Mouse (Mus musculus) lung, postnatal 0 days (tissue): ENCODE data around the gene Polr3h. TPM values are rescaled to one million over a fixed set of nuclear protein-coding genes. Genes with fewer than 3 reads are reported as not detected.

Experiments used
- ATAC-seq: fragments of 200-750 bp; cut with Nextera tagmentation; 2 replicates; pipeline ENCODE4 v1.8.0; 2017; ENCODE audit warnings: moderate library complexity
- DNase-seq: peaks from one replicate; pipeline ENCODE4 v3.0.0-alpha.2; 2016; ENCODE audit warnings: low spot score
- H3K27ac ChIP-seq: fragments of 300-500 bp; sonication (generic); 2 replicates; pipeline ENCODE4 v1.5.1; 2014; ENCODE audit warnings: antibody characterized with exemption, mild to moderate bottlenecking, low read length, mixed read lengths
- H3K27me3 ChIP-seq: fragments of 300-500 bp; sonication (generic); replicated peaks from 2 replicates; pipeline ENCODE4 v1.6.1; 2014; ENCODE audit warnings: low read length, mixed read lengths; ENCODE audit not compliant: insufficient read depth
- H3K36me3 ChIP-seq: fragments of 300-500 bp; sonication (generic); 2 replicates; pipeline ENCODE4 v1.6.1; 2014; ENCODE audit warnings: low read length, mixed read lengths; ENCODE audit not compliant: insufficient read depth
- H3K4me1 ChIP-seq: fragments of 300-500 bp; sonication (generic); 2 replicates; pipeline ENCODE4 v1.6.1; 2014; ENCODE audit warnings: antibody characterized with exemption, low read depth, low read length, mixed read lengths; ENCODE audit not compliant: insufficient read depth
- H3K4me2 ChIP-seq: fragments of 300-500 bp; sonication (generic); replicated peaks from 2 replicates; pipeline ENCODE4 v1.6.1; 2014; ENCODE audit warnings: low read depth, mild to moderate bottlenecking, low read length, moderate library complexity, mixed read lengths
- H3K4me3 ChIP-seq: fragments of 300-500 bp; sonication (generic); 2 replicates; pipeline ENCODE4 v1.5.1; 2014; ENCODE audit warnings: low read depth, low read length
- H3K9ac ChIP-seq: fragments of 300-500 bp; sonication (generic); replicated peaks from 2 replicates; pipeline ENCODE4 v1.6.1; 2014; ENCODE audit warnings: low read depth, mild to moderate bottlenecking
- H3K9me3 ChIP-seq: fragments of 300-500 bp; sonication (generic); 2 replicates; pipeline ENCODE4 v1.6.1; 2016; ENCODE audit warnings: low read length, mixed read lengths
- CTCF ChIP-seq: IDR thresholded peaks from 2 replicates; pipeline ENCODE4 v1.5.1; 2016; ENCODE audit warnings: antibody characterized with exemption, mild to moderate bottlenecking
- EP300 ChIP-seq: IDR thresholded peaks from 2 replicates; pipeline ENCODE4 v1.6.1; 2016; ENCODE audit warnings: antibody characterized with exemption, mild to moderate bottlenecking, control low read depth
- WGBS: fragments of 180-500 bp; shearing (Covaris S2); extraction: QIAGEN DNeasy Blood & Tissue Kit; methylation state at CpG from one replicate; pipeline ENCODE4 v1.1.7; 2014; 5-methylcytosine and 5-hydroxymethylcytosine counted together
- polyA plus RNA-seq: library from polyadenylated mRNA; unstranded; fragments of >200 nt; fragmentation: Nextera tagmentation; extraction: Ambion mirVana; gene quantifications from 2 replicates; pipeline ENCODE4 v1.2.1, GENCODE M21; 2015

The Polr3h gene
- polyA plus RNA-seq, 1 experiment from 2014 or later, result 43.1 TPM

DNA sequence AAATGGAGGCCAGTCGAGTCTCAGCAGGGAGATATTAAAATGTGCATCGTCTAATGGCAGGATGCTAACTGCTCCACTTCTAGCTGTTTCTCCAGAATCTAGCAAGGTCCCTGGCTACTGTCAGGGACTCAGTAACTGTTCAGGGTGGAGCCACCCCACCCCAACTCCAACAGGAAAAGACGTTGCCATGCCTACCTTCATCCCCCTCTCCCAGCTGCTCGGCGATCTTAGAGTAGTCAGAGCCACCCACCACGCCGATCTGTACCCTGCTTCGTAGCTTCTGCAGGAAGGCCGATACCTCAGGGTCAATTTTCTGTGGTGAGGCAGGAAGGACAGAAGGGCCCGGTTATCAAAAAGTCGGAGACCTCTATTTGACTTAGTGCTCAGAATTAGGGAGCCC lies 31.6 kb upstream of the Polr3h start:
- WGBS, result 78% methylated on average over 11 of the region's 11 CpGs
- H3K27me3 ChIP-seq, result no peaks in the 10 kb centered on the region
- no peaks in the 10 kb centered on the region for H3K36me3 ChIP-seq
- H3K4me3 ChIP-seq, result no peak overlapping the region
- H3K4me1 ChIP-seq, result no peaks in the 10 kb centered on the region
- DNase-seq (no peak), ATAC-seq (no peak)
- no peak for TF ChIP-seq CTCF
- no peak for TF ChIP-seq EP300
- no peaks in the 10 kb centered on the region for H3K9me3 ChIP-seq
- H3K27ac ChIP-seq, result no peak overlapping the region
- no peak overlapping the region for H3K9ac ChIP-seq
- H3K4me2 ChIP-seq, result no peak overlapping the region

DNA sequence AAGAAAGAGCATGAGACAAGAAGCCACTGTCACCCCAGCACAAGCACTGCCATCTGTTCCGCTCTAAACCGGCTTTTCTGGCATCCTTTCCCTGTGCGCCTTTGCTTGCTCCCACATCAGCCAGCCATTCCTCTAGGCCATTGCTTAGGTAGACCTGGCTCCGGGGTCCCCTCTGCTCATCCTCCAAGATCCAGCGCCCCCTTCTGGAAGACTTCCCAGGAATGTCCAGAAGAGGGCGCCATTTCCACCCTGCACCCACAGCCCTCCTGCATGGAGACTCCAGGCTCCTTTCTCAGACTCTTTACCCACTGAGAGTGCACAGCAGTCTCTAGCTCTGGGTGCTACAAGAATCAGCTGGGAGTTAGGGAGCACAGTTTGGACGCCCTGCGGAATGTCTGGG lies 30.4 kb upstream of the Polr3h start:
- DNase-seq (peak; percentile 53), ATAC-seq (no peak)
- Histone ChIP-seq H3K4me3 (no peak overlapping the region), H3K9ac (no peak overlapping the region), H3K27me3 (no peaks in the 10 kb centered on the region), H3K36me3 (no peaks in the 10 kb centered on the region), H3K27ac (no peak overlapping the region), H3K4me2 (no peak overlapping the region), H3K4me1 (no peaks in the 10 kb centered on the region), H3K9me3 (no peaks in the 10 kb centered on the region)
- TF ChIP-seq CTCF (peak; percentile 93), EP300 (no peak)
- WGBS, result 56% methylated on average over 8 of the region's 8 CpGs

DNA sequence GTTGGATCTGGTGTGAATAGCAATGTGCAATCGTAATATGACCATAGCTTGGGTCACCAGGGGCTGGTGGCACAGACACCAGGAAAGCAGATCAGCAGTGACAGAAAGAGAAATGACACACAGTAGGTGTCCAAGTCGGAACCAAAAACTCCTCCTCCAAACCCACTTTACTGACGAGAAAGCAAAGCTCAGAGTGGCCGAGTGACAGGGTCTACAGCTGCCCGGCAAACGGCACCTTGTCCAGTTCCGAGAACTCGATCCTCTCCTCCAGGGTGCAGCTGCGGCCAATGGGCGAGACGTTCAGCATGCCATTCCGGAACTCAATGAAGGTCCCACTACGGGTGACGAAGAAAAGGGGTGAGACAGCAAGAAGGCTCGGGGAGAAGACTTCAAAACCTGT lies 29.4 kb upstream of the Polr3h start:
- no peak for ATAC-seq
- H3K9me3 ChIP-seq, result no peaks in the 10 kb centered on the region
- no peak overlapping the region for H3K9ac ChIP-seq
- H3K27me3 ChIP-seq, result no peaks in the 10 kb centered on the region
- H3K4me3 ChIP-seq, result no peak overlapping the region
- H3K4me1 ChIP-seq, result no peaks in the 10 kb centered on the region
- 91% methylated on average over 15 of the region's 15 CpGs for WGBS
- H3K4me2 ChIP-seq, result no peak overlapping the region
- H3K36me3 ChIP-seq, result no peaks in the 10 kb centered on the region
- no peak for TF ChIP-seq CTCF
- no peak for TF ChIP-seq EP300
- no peak for DNase-seq
- H3K27ac ChIP-seq, result no peak overlapping the region

DNA sequence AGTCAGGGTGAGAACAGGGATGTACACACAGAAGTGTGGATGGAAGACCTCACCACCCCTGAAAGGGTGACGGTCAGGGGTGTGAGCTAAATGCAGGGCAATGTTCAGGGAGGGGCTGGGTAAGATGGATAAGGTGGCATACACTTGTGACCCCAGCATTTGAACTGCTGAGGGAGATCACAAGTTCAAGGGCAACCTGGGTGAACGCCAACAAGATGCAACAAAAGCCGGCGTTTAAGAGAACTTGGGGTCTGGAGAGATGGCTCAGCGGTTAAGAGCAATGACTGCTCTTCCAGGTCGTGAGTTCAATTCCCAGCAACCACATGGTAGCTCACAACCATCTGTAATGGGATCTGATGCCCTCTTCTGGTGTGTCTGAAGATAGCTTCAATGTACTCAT lies 28.7 kb upstream of the Polr3h start:
- DNase-seq, result no peak
- no peaks in the 10 kb centered on the region for H3K36me3 ChIP-seq
- TF ChIP-seq EP300, result no peak
- TF ChIP-seq CTCF, result no peak
- H3K27me3 ChIP-seq, result no peaks in the 10 kb centered on the region
- no peak overlapping the region for H3K4me2 ChIP-seq
- no peak overlapping the region for H3K27ac ChIP-seq
- WGBS, result 89% methylated on average over 6 of the region's 6 CpGs
- no peaks in the 10 kb centered on the region for H3K4me1 ChIP-seq
- no peak for ATAC-seq
- no peak overlapping the region for H3K4me3 ChIP-seq
- H3K9me3 ChIP-seq, result no peaks in the 10 kb centered on the region
- no peak overlapping the region for H3K9ac ChIP-seq

DNA sequence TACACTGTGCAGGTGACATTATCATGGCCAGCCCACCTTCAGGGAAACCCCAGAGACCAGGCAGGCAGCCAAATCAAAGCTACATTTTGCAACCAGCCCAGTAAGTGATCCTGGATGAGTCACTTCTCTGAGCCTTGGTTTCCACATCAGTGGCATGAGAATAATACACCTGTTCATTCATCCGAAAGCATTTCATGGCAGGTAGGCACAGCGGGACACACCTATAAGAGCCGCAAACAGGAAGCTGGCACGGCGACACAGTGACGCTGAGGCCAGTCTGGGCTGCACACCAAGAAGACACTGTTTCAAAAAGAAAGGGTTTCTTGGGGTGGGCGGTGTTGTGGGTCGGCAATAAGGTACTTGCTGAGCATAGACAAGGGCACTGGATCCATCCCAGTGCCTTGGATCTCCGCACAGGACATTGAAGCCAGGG lies 28.1 kb upstream of the Polr3h start:
- H3K4me1 ChIP-seq, result no peaks in the 10 kb centered on the region
- H3K4me2 ChIP-seq, result no peak overlapping the region
- no peak overlapping the region for H3K27ac ChIP-seq
- no peaks in the 10 kb centered on the region for H3K36me3 ChIP-seq
- TF ChIP-seq CTCF (no peak), EP300 (no peak)
- no peak for DNase-seq
- 88% methylated on average over 9 of the region's 9 CpGs for WGBS
- H3K4me3 ChIP-seq, result no peak overlapping the region
- no peaks in the 10 kb centered on the region for H3K27me3 ChIP-seq
- H3K9ac ChIP-seq, result no peak overlapping the region
- ATAC-seq, result no peak
- H3K9me3 ChIP-seq, result no peaks in the 10 kb centered on the region

DNA sequence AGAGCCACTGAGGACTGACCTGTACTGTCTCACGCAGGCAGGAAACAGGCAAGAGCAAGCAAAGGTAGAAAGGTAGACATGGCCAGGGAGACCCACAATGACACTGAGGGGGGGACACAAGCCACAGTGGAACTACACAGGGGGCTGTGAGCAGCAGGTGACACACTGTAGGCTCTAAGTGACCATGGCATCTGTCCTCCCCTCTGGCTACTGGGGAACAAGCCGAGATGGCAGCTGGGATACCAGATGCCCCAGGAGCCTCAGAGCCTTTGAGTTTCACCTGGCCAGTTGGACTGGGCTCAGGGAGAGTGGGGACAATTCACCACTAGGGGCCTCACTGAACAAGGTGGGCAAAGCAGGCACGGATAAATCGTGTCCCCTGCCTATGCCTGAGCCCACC lies 26.3 kb upstream of the Polr3h start:
- H3K9me3 ChIP-seq, result no peaks in the 10 kb centered on the region
- DNase-seq (no peak), ATAC-seq (no peak)
- no peaks in the 10 kb centered on the region for H3K27me3 ChIP-seq
- H3K9ac ChIP-seq, result no peak overlapping the region
- no peaks in the 10 kb centered on the region for H3K36me3 ChIP-seq
- no peak overlapping the region for H3K4me2 ChIP-seq
- WGBS, result 76% methylated on average over 4 of the region's 4 CpGs
- no peaks in the 10 kb centered on the region for H3K4me1 ChIP-seq
- no peak overlapping the region for H3K27ac ChIP-seq
- H3K4me3 ChIP-seq, result no peak overlapping the region
- TF ChIP-seq CTCF, result peak; percentile 2; the same call in 1 of the 2 replicates
- TF ChIP-seq EP300, result no peak

DNA sequence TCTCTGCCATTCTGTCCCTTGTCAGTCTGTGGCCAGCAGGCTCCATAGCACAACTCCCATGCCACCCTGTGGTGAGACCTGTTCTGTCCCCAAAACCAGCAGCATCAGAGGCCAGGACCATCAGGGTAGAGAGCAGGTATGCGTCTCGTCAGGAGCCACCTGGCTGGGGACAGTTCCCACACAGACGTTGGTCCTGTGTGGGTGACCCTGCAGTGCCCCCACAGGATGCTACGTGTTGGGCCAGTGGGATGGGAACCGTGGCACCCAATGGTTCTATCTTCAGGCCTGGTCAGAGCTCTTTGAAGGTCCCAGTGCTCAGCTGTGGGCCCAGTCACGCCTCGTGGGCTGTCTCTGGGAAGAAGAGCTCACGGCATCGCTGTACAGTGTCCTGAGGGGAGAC lies 25.1 kb upstream of the Polr3h start:
- H3K36me3 ChIP-seq, result no peaks in the 10 kb centered on the region
- H3K27me3 ChIP-seq, result no peaks in the 10 kb centered on the region
- H3K9ac ChIP-seq, result no peak overlapping the region
- DNase-seq (no peak), ATAC-seq (no peak)
- no peak overlapping the region for H3K4me3 ChIP-seq
- no peaks in the 10 kb centered on the region for H3K4me1 ChIP-seq
- TF ChIP-seq EP300, result no peak
- no peak for TF ChIP-seq CTCF
- no peak overlapping the region for H3K27ac ChIP-seq
- WGBS, result 83% methylated on average over 9 of the region's 9 CpGs
- H3K4me2 ChIP-seq, result no peak overlapping the region
- H3K9me3 ChIP-seq, result no peaks in the 10 kb centered on the region
